Mouse (Mus musculus) ovary, postnatal 14 days (tissue): Measurements from ENCODE around the gene Pknox2.

ENCODE experiments used
- DNase-seq: peaks from one replicate; pipeline ENCODE4 v3.0.0; 2022; ENCODE audit warnings: low spot score

Gene Pknox2

GRCm38 (mm10) chr9:37101059-37101940, 45.9 kb downstream of the Pknox2 start:
- DNase-seq: no peak

- DNase-seq: no peak
These were observed 47.6 kb downstream of the Pknox2 start for GRCm38 (mm10) chr9:37099595-37099994.

GRCm38 (mm10) chr9:37098600-37098999, 48.6 kb downstream of the Pknox2 start:
- DNase-seq: no peak

GRCm38 (mm10) chr9:37094230-37094990, 52.8 kb downstream of the Pknox2 start:
- DNase-seq: no peak

- DNase-seq: no peak
These were observed 54.1 kb downstream of the Pknox2 start for GRCm38 (mm10) chr9:37093086-37093485.

- DNase-seq: no peak
These were observed 57.1 kb downstream of the Pknox2 start for GRCm38 (mm10) chr9:37089894-37090652.

GRCm38 (mm10) chr9:37085370-37085769, 61.8 kb downstream of the Pknox2 start:
- DNase-seq: no peak

GRCm38 (mm10) chr9:37082246-37082645, 65.0 kb downstream of the Pknox2 start:
- no peak for DNase-seq

GRCm38 (mm10) chr9:37080309-37080708, 66.9 kb downstream of the Pknox2 start:
- no peak for DNase-seq

GRCm38 (mm10) chr9:37077063-37077418, 70.2 kb downstream of the Pknox2 start:
- DNase-seq: no peak

GRCm38 (mm10) chr9:37076386-37077062, 70.7 kb downstream of the Pknox2 start:
- no peak for DNase-seq

- DNase-seq: no peak
These were observed 71.3 kb downstream of the Pknox2 start for GRCm38 (mm10) chr9:37075903-37076302.

GRCm38 (mm10) chr9:37069391-37070312, 77.6 kb downstream of the Pknox2 start:
- no peak for DNase-seq

- DNase-seq: no peak
These were observed 79.8 kb downstream of the Pknox2 start for GRCm38 (mm10) chr9:37067473-37067830.

- no peak for DNase-seq
These were observed 80.3 kb downstream of the Pknox2 start for GRCm38 (mm10) chr9:37066732-37067472.

- no peak for DNase-seq
These were observed 85.6 kb downstream of the Pknox2 start for GRCm38 (mm10) chr9:37061627-37062026.

GRCm38 (mm10) chr9:37054703-37055102, 92.5 kb downstream of the Pknox2 start:
- DNase-seq: peak; percentile 36

- peak; percentile 37 for DNase-seq
These were observed 93.3 kb downstream of the Pknox2 start for GRCm38 (mm10) chr9:37053601-37054512.

GRCm38 (mm10) chr9:37053041-37053440, 94.2 kb downstream of the Pknox2 start:
- peak; percentile 20 for DNase-seq
